Mouse (Mus musculus) naive thymus-derived CD4-positive, alpha-beta T cell, adult 2 months (primary cell): ENCODE measurements at regions not wholly inside any gene's neighbourhood (a gene's known extent, or its start where the extent isn't known, plus 50 kb on each side); places are given as distances from the start of the nearest gene placed in this dataset.

Source experiments
- DNase-seq: peaks from one replicate; pipeline ENCODE4 v3.0.0-alpha.2; 2011; ENCODE audit warnings: low read depth

DNA sequence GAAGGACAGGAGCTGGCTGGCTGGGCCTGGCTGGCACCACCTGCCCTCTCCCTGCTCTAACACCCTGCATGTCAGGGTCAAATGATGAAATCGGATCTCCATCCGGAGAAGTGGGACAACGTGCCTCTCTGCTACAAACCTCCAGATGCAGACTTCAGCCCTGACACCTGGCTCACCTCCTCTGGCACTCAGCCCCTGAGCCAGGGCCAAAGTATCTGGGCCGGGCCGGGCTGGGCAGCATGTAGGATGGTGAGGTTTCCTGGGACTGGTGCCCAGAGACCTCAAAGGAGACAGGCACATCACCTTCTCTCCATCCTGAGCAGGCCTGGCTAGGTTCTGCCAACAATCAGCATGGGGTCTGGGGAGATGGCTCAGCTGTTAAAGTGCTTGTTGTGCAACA, 113.5 kb downstream of the Tfcp2l1 start:
- DNase-seq = no peak

GRCm38 (mm10) chr1:118748196-118748595, 120.5 kb downstream of the Tfcp2l1 start:
- DNase-seq = no peak

DNA sequence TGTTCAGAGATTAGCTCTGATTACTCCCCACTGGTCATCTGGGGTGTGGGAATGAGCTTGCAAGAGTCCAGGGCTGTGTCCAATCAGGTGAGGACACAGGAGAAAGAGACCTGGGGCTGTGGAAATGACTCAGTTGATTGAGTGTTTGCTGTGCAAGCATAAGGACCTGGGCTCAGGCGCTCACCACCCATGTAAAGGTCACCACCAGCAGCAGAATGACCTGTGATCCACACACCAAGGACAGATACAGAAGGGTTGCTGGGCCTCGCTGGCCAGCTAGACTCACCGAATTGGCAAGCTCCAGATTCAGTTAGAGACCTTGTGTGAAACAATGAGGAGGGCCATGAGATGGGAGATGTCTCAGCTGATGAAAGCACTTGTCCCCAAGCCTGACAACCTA, 125.1 kb downstream of the Tfcp2l1 start:
- DNase-seq = no peak

GRCm38 (mm10) chr1:118756171-118756865, 128.6 kb downstream of the Tfcp2l1 start:
- no peak for DNase-seq

DNA sequence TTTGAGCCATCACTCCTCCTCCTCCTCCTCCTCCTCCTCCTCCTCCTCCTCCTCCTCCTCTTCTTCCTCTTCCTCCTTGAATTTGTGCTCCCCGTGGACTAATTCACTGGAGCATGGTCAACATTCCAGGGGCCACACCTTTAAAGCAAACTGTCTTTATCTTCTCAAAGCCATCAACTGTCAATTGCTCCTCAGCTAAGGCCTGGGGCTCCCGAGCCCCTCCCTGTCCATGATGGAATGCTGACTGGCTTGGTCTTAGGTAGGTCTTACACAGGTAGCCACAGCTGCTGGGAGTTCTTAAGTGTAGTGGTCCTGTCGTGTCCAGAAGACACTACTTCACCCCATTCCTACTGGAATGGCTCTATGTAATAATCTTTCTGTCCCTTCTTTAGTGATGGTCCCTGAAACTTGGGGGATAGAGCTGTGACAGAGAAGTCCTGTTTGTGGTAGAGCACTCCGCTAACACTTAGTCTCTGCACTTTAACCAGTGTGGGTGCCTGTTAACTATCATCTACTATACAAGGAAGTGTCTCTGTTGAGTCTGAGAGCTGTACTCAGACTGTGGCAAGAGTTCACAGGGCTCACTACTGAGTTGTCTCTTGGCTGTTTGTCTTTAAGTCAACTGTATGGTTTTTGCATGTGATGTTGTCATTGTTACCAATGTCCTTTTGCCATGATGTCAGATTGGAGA, 129.7 kb downstream of the Tfcp2l1 start:
- DNase-seq = no peak

DNA sequence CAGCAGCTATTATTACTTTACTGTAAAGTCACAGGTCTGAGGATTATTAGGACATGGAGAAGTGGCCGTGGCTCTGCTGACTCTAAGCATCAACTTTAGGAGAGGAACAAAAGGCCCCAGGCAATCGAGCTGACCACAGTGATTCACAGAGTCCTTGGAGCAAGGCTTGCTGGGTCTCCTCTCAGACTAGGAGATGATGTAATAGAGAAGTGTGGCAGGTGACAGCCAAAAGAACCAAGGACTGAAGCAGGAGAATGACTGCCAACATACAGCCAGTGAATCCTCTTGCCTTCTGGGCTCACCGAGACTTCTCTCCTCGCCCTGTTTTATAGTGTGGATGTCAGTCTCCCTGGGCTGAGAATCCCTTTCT, 130.3 kb downstream of the Tfcp2l1 start:
- no peak for DNase-seq

DNA sequence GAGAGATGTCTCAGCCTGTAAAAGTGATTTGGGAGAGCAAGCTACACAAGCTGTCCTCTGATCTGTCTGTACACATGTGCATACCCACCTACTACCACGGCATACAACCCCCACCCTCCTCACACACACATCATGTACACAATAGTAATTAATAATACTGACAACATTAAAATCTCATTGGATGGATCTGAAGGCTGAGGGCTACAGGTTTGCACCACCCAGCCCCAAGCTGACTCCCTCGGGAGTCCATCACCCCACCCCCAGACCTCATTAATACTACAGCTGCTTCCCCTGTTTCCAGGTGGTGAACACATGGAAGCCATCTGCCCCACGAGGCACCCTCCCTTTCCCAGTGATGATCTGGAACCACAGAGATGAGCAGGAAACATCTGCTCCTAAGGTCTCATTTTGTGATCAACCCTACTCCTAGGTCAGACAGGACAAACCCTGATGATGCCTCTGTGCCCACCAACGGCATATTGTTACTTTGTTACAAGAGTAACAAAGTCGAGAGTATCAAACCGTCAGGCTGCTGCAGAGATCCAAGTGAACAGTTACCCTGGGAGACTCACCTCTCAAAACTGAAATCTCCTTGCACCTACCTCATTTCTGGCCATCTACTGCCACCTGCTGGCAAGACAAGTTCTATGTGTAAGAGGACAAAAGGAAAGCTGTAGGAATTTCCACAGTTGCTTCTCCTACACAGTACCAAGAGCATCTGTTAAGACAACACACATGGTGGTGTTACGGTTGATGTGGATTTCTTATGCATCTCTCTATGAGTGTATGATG, 131.6 kb downstream of the Tfcp2l1 start:
- peak; percentile 30 for DNase-seq

GRCm38 (mm10) chr1:118765525-118765924, 137.8 kb downstream of the Tfcp2l1 start:
- DNase-seq = no peak

DNA sequence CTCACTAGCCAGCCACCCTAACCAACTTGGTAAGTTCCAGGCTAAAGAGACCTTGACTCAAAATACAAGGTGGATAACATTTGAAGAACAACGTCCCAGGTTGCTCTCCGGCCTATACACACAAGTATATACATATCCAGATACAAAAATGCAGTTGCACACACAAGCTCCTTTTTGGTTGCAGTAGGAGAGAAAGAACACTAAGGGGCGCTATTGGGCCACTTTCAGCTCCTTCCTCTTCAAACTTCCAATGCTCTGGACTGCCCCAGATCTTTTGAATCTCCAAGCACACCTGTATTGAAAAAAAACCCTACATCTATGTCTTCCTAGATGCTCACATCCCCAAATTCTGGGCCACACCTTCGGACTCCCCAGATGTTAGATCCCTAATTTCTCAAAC, 141.1 kb downstream of the Tfcp2l1 start:
- DNase-seq = no peak

DNA sequence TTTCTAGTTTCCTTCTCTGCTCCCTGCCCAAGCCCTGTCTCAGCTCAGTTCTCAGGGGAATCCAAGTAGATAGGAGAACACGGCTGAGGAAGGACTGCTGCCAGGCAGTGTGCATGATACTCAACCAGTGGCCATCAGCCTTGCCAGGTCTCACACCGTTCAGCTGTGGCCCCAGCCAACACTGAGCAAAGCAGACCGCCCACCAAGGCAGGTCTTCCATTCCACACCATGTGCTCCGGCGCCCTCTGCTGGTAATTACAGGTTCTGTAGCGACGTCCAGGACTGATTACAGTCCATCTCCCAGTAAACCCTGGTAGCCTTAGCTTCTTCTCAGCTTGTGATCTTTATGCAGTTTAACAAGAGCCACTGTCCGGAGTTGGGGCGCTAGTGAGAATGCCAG, 144.5 kb downstream of the Tfcp2l1 start:
- peak; percentile 11 for DNase-seq

- DNase-seq = no peak
Observed at GRCm38 (mm10) chr1:118776594-118777441, 149.1 kb downstream of the Tfcp2l1 start.
